Mouse (Mus musculus) left cerebral cortex, postnatal 25 days (tissue): ENCODE measurements around the gene Slc4a8. TPM values are rescaled to one million over a fixed set of nuclear protein-coding genes. Genes with fewer than 3 reads are reported as not detected.
A peak's percentile ranks its signal among the peaks of the same experiment; 100 is the strongest.

Experiments used
- DNase-seq, 2 experiments: peaks; one replicate each; pipeline ENCODE4 v3.0.0; 2022; ENCODE audit warnings: low spot score in 2 of 2, mixed read lengths in 1 of 2
- intact Hi-C: fragments of 180-260 bp; cut with DNase I; formaldehyde crosslinking; loops from one replicate; pipeline ENCODE4 v1.15.1; 2025
- total RNA-seq, 2 experiments: library from RNA; stranded (reverse); gene quantifications; 2 replicates each; pipeline ENCODE4 v1.2.3; 2021

The Slc4a8 gene
- total RNA-seq, 2 experiments from 2014 or later = 66.5 to 79.7 TPM

GRCm38 (mm10) chr15:100870001-100870774 lies 108.6 kb downstream of the Slc4a8 start:
- intact Hi-C loops = loop anchor here (2.0 to 5.0 kb wide), 7 partner anchors 37 to 171 kb away; partner anchors contain the start of gene Slc4a8
- DNase-seq = peak; percentile 77 to 84

GRCm38 (mm10) chr15:100870775-100871106 lies 109.2 kb downstream of the Slc4a8 start:
- intact Hi-C loops = loop anchor here (2.0 to 5.0 kb wide), 7 partner anchors 38 to 170 kb away; partner anchors contain the start of gene Slc4a8
- DNase-seq = peak; percentile 60 to 71

GRCm38 (mm10) chr15:100871107-100872011 lies 109.8 kb downstream of the Slc4a8 start:
- peak; percentile 42 to 66 for DNase-seq
- intact Hi-C loops = loop anchor here (2.0 to 5.0 kb wide), 7 partner anchors 39 to 169 kb away; partner anchors contain the start of gene Slc4a8

- DNase-seq = peak; percentile 42 to 65
- intact Hi-C loops = loop anchor here (5.0 kb wide), 1 partner anchor 134 kb away; no protein-coding TSS in a partner anchor
Observed at GRCm38 (mm10) chr15:100873155-100873554, 111.6 kb downstream of the Slc4a8 start.

Other genes with a start within 250 kb of the Slc4a8 start
- gene Tfcp2, start 209.7 kb upstream of the Slc4a8 start, total RNA-seq = 10 to 100 TPM; 28.9 to 30.3 TPM
- 100 to 1,000 TPM; 132 to 133 TPM for gene Pou6f1, start 161.8 kb upstream of the Slc4a8 start, total RNA-seq
- gene Dazap2, start 146.4 kb upstream of the Slc4a8 start, total RNA-seq = 100 to 1,000 TPM; 109 to 112 TPM
- 1 to 10 TPM; 1.6 to 2.2 TPM for gene Smagp, start 124.8 kb upstream of the Slc4a8 start, total RNA-seq
- 1 to 10 TPM; 5.5 to 6.7 TPM for gene Bin2, start 92.2 kb upstream of the Slc4a8 start, total RNA-seq
- gene Cela1, start 73.8 kb upstream of the Slc4a8 start, total RNA-seq = 1 to 10 TPM; 1.7 to 5.0 TPM
- 1 to 10 TPM; 2.9 to 4.0 TPM for gene Galnt6, start 32.4 kb upstream of the Slc4a8 start, total RNA-seq
- 100 to 1,000 TPM; 212 to 242 TPM for gene Scn8a, start 108.1 kb downstream of the Slc4a8 start, total RNA-seq